In genomic region chr16:46663008-46663407, GRCm38 (mm10) we compare ENCODE assay signal across 16 mouse cellular contexts.
DNase-seq lines count a peak whose midpoint lies in the region; ATAC-seq lines count a peak whose summit lies in the region.
"Had no signal": no experiment of that assay in that cellular context is flagged by ENCODE, and none has a peak within 500 bp of the region (broad histone marks: within the 10 kb centered on the region; RNA-seq: fewer than 3 reads in every experiment).

No protein-coding gene starts in this region.

- WGBS in forebrain, embryonic 16.5 days = 69% methylated on average over 4 of the region's 4 CpGs
- WGBS in forebrain, embryonic 11.5 days = 91% methylated on average over 4 of the region's 4 CpGs

- no peaks in the 10 kb centered on the region for H3K36me3 ChIP-seq in forebrain, embryonic 16.5 days (ENCODE audit: control insufficient read depth, insufficient read depth)
- no peaks in the 10 kb centered on the region for H3K36me3 ChIP-seq in forebrain, embryonic 11.5 days (ENCODE audit: control insufficient read depth, insufficient read depth, low read length)
- H3K36me3 ChIP-seq: embryonic facial prominence, embryonic 10.5 days; embryonic facial prominence, embryonic 12.5 days; forebrain, embryonic 12.5 days had no signal

- no peak for DNase-seq in forebrain, embryonic 11.5 days (ENCODE audit: low spot score)
- peak; percentile 18 for DNase-seq in retina, postnatal 1 day
- no peak for DNase-seq in retina, embryonic 14.5 days (ENCODE audit: low spot score)
- DNase-seq: adrenal gland, adult 2 months; adrenal gland, postnatal 10 days; adrenal gland, postnatal 25 days; cerebellum, adult 11-12 months; cerebellum, adult 2 months; cerebellum, adult 9-10 months; cerebellum, postnatal 10 days; cerebellum, postnatal 25 days had no signal

- H3K9ac ChIP-seq in forebrain, embryonic 16.5 days (replicated peaks; ENCODE audit: low read depth, low read length) = no peak overlapping the region
- H3K9ac ChIP-seq in forebrain, embryonic 11.5 days (ENCODE audit: low read length) = no peak overlapping the region
- H3K9ac ChIP-seq: embryonic facial prominence, embryonic 12.5 days; forebrain, embryonic 12.5 days had no signal

- H3K27me3 ChIP-seq in forebrain, embryonic 16.5 days (replicated peaks; ENCODE audit: control insufficient read depth, insufficient read depth, low read length) = no peaks in the 10 kb centered on the region
- H3K27me3 ChIP-seq in forebrain, embryonic 11.5 days (ENCODE audit: control insufficient read depth, insufficient read depth, low read length) = no peaks in the 10 kb centered on the region
- H3K27me3 ChIP-seq: embryonic facial prominence, embryonic 12.5 days; forebrain, embryonic 12.5 days had no signal

- no peaks in the 10 kb centered on the region for H3K4me1 ChIP-seq in forebrain, embryonic 16.5 days (replicated peaks; ENCODE audit: control insufficient read depth, insufficient read depth, low read length)
- H3K4me1 ChIP-seq in forebrain, embryonic 11.5 days (replicated peaks; ENCODE audit: control insufficient read depth, insufficient read depth, low read length) = no peaks in the 10 kb centered on the region
- H3K4me1 ChIP-seq: embryonic facial prominence, embryonic 10.5 days; embryonic facial prominence, embryonic 12.5 days; forebrain, embryonic 12.5 days had no signal

- no peak overlapping the region for H3K27ac ChIP-seq in forebrain, embryonic 16.5 days (ENCODE audit: low read length)
- no peak overlapping the region for H3K27ac ChIP-seq in forebrain, embryonic 11.5 days (ENCODE audit: low read depth, low read length)
- H3K27ac ChIP-seq: embryonic facial prominence, embryonic 10.5 days; embryonic facial prominence, embryonic 12.5 days; forebrain, embryonic 12.5 days had no signal

- H3K9me3 ChIP-seq in forebrain, embryonic 16.5 days (ENCODE audit: control insufficient read depth, low read length) = no peaks in the 10 kb centered on the region
- H3K9me3 ChIP-seq in forebrain, embryonic 11.5 days (ENCODE audit: control insufficient read depth, low read length) = no peaks in the 10 kb centered on the region
- H3K9me3 ChIP-seq: embryonic facial prominence, embryonic 10.5 days; embryonic facial prominence, embryonic 12.5 days; forebrain, embryonic 12.5 days had no signal

- ATAC-seq in forebrain, embryonic 16.5 days = peak; percentile 61; the same call in 1 of the 2 replicates
- ATAC-seq in forebrain, embryonic 11.5 days (replicated peaks; ENCODE audit: low FRiP score) = no peak
- ATAC-seq in megakaryocyte progenitor cell, adult 5-6 weeks (replicated peaks; ENCODE audit: poor library complexity) = no peak

- H3K4me3 ChIP-seq in forebrain, embryonic 16.5 days (replicated peaks; ENCODE audit: low read length) = no peak overlapping the region
- H3K4me3 ChIP-seq in forebrain, embryonic 11.5 days (ENCODE audit: low read depth, low read length) = no peak overlapping the region
- H3K4me3 ChIP-seq: embryonic facial prominence, embryonic 10.5 days; embryonic facial prominence, embryonic 12.5 days; forebrain, embryonic 12.5 days had no signal

- no peak overlapping the region for H3K4me2 ChIP-seq in forebrain, embryonic 16.5 days (ENCODE audit: low read length)
- H3K4me2 ChIP-seq in forebrain, embryonic 11.5 days (ENCODE audit: low read depth, low read length, severe bottlenecking) = no peak overlapping the region
- H3K4me2 ChIP-seq: embryonic facial prominence, embryonic 12.5 days; forebrain, embryonic 12.5 days had no signal
